Mouse (Mus musculus) lung, adult 2 months (tissue): Measurements from ENCODE around the gene 4833439L19Rik.

ENCODE experiments used
- CTCF ChIP-seq: fragments of 200-500 bp; IDR thresholded peaks from 2 replicates; pipeline ENCODE4 v1.5.1; 2011; ENCODE audit warnings: mild to moderate bottlenecking, low read length, control low read depth; ENCODE audit not compliant: insufficient read depth
- POLR2A ChIP-seq: fragments of 200-500 bp; IDR thresholded peaks from 2 replicates; pipeline ENCODE4 v1.6.1; 2011; ENCODE audit warnings: low read depth, mild to moderate bottlenecking, control low read depth, low read length, borderline replicate concordance; ENCODE audit errors: extremely low read depth

- TF ChIP-seq CTCF (no peak), POLR2A (peak; percentile 65; the same call in 1 of the 2 replicates)
Measured at GRCm38 (mm10) chr13:54610972-54611754, 45.9 kb upstream of the 4833439L19Rik start, which contains the start of gene Cltb.
